Mouse (Mus musculus): ENCODE data around the gene Acss3. TPM values are rescaled to one million over a fixed set of nuclear protein-coding genes. Genes with fewer than 3 reads are reported as not detected.

Acss3 gene
- polyA plus RNA-seq, 1 experiment from 2014 or later: 0.42 TPM

GRCm38 (mm10) chr10:106913032-106913431, 210.4 kb downstream of the Acss3 start:
- Histone ChIP-seq H3K9me3 (ENCODE audit: control insufficient read depth, low read length) (no peaks in the 10 kb centered on the region), H3K4me1 (ENCODE audit: control insufficient read depth, insufficient read depth, low read length) (no peaks in the 10 kb centered on the region), H3K27ac (ENCODE audit: low read depth, low read length) (no peak overlapping the region), H3K27me3 (ENCODE audit: control insufficient read depth, insufficient read depth, low read length) (no peaks in the 10 kb centered on the region), H3K9ac (replicated peaks; ENCODE audit: low read depth, low read length) (no peak overlapping the region), H3K36me3 (ENCODE audit: control insufficient read depth, insufficient read depth, low read length) (no peaks in the 10 kb centered on the region), H3K4me3 (ENCODE audit: low read depth, low read length) (no peak overlapping the region), H3K4me2 (ENCODE audit: low read depth, low read length) (no peak overlapping the region)
- 25% methylated on average over 2 of the region's 2 CpGs for WGBS
- no peak for ATAC-seq (ENCODE audit: low read depth)

DNA sequence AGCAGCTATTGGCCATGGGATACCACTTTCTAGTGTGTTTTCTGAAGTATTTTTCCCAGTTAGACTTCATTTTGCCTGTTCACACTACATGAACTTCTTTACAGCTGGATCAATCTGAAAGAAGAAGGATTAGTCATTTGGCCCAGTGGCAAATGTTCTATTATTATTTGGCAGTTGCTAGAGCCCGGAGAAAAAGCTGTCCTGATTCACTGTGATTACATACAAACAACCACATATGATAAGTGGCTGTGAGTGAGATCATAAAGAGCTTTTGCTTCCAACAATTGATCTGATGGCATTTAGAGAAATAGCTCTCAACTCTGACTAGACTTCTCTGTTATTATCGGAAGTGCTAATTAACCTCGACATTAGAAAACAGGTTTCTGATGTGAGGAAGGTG, 213.4 kb downstream of the Acss3 start:
- Histone ChIP-seq H3K27me3 (ENCODE audit: control insufficient read depth, insufficient read depth, low read length) (no peaks in the 10 kb centered on the region), H3K9ac (replicated peaks; ENCODE audit: low read depth, low read length) (no peak overlapping the region), H3K4me1 (ENCODE audit: control insufficient read depth, insufficient read depth, low read length) (no peaks in the 10 kb centered on the region), H3K9me3 (ENCODE audit: control insufficient read depth, low read length) (no peaks in the 10 kb centered on the region), H3K36me3 (ENCODE audit: control insufficient read depth, insufficient read depth, low read length) (no peaks in the 10 kb centered on the region), H3K4me2 (ENCODE audit: low read depth, low read length) (no peak overlapping the region), H3K27ac (ENCODE audit: low read depth, low read length) (no peak overlapping the region), H3K4me3 (ENCODE audit: low read depth, low read length) (no peak overlapping the region)
- 76% methylated on average over 3 of the region's 3 CpGs for WGBS
- ATAC-seq (ENCODE audit: low read depth): no peak

DNA sequence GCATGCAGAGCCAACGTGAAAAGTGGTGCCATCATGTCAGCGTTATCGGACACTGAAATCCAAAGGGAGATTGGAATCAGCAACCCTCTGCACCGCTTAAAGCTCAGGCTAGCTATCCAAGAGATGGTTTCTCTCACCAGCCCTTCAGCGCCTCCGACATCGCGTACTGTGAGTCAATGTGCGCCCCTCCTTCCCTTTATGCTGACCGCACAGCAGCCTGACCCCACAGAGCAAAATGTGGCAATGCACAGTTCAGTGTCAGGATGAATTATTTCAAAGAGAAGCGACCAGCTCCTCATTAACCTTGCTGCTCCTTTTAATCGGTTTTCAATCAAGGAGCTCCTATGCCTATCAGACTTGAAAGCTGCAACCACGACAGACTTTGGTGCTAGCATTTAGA, 227.1 kb downstream of the Acss3 start:
- Histone ChIP-seq H3K27ac (ENCODE audit: low read depth, low read length) (no peak overlapping the region), H3K4me3 (ENCODE audit: low read depth, low read length) (no peak overlapping the region), H3K9me3 (ENCODE audit: control insufficient read depth, low read length) (no peaks in the 10 kb centered on the region), H3K9ac (replicated peaks; ENCODE audit: low read depth, low read length) (no peak overlapping the region), H3K4me2 (ENCODE audit: low read depth, low read length) (no peak overlapping the region), H3K4me1 (ENCODE audit: control insufficient read depth, insufficient read depth, low read length) (no peaks in the 10 kb centered on the region), H3K27me3 (ENCODE audit: control insufficient read depth, insufficient read depth, low read length) (no peaks in the 10 kb centered on the region), H3K36me3 (ENCODE audit: control insufficient read depth, insufficient read depth, low read length) (no peaks in the 10 kb centered on the region)
- ATAC-seq (ENCODE audit: low read depth): no peak; the same call in 1 of the 2 replicates
- WGBS: 38% methylated on average over 13 of the region's 13 CpGs

Other genes with a start within 250 kb of the Acss3 start
- 46.0 and 52.4 TPM in 2 replicates for gene Lin7a, start 148.0 kb upstream of the Acss3 start, polyA plus RNA-seq (2014; fragmentation: Nextera tagmentation; extraction: Ambion mirVana)